Mouse (Mus musculus) C2C12 (cell line): Measurements from ENCODE around the gene Rnf185.

Experiments
- CEBPB ChIP-seq: IDR thresholded peaks from one replicate; pipeline ENCODE4 v1.6.1; 2011; ENCODE audit warnings: low read depth, mild to moderate bottlenecking, control low read depth, moderate library complexity
- CTCF ChIP-seq: IDR thresholded peaks from one replicate; pipeline ENCODE4 v1.5.1; 2011; ENCODE audit not compliant: control insufficient read depth, insufficient read depth, insufficient read length
- MAX ChIP-seq: IDR thresholded peaks from one replicate; pipeline ENCODE4 v1.6.1; 2011; ENCODE audit warnings: mild to moderate bottlenecking, control low read depth
- MYOG ChIP-seq: IDR thresholded peaks from one replicate; pipeline ENCODE4 v1.6.1; 2011; ENCODE audit not compliant: control insufficient read depth, insufficient read length; ENCODE audit errors: extremely low read depth

DNA sequence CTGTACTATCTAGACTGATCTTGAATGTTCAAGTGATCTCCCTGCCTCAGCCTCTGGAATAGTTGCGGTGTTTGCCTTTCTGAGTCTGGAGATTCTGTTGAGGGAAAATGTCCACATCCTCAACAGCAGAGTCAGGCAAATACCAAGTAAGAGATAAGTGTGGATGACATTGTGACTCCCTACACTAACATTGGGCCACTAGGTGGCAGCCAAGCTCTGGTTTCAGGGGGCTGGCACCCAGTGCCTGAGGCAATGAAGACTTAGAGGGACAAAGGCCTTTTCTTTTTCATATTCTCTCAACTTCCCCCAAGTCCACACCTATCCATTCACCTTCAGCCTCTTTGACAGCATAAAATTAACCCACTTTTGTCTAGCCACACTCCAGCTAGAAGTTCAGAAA, 20.3 kb upstream of the Rnf185 start:
- TF ChIP-seq CTCF (peak; percentile 75), MYOG (no peak), CEBPB (no peak), MAX (no peak)
